Mouse (Mus musculus) MEL (cell line): Measurements from ENCODE around the gene Slc30a3.

Experiments used
- CTCF ChIP-seq, 3 experiments: IDR thresholded peaks in 2 of 3; conservative IDR thresholded peaks in 1 of 3; 2 replicates each; pipeline ENCODE4 v1.5.1; 2011 to 2012; ENCODE audit warnings: low read length in 3 of 3, low read depth in 2 of 3, mild to moderate bottlenecking in 2 of 3, improper control_type of control experiment in 1 of 3, inconsistent platforms in 1 of 3, mixed read lengths in 1 of 3, moderate library complexity in 1 of 3; ENCODE audit not compliant: control insufficient read depth in 1 of 3, insufficient read depth in 1 of 3, poor library complexity in 1 of 3, severe bottlenecking in 1 of 3
- EP300 ChIP-seq, 2 experiments: IDR thresholded peaks; 2 replicates each; pipeline ENCODE4 v1.6.1; 2011; ENCODE audit warnings: improper control_type of control experiment in 2 of 2, low read length in 2 of 2, low read depth in 1 of 2, mild to moderate bottlenecking in 1 of 2
- GABPA ChIP-seq: IDR thresholded peaks from 2 replicates; pipeline ENCODE4 v1.6.1; 2012; ENCODE audit warnings: low read depth, mild to moderate bottlenecking, inconsistent platforms, low read length, improper control_type of control experiment, moderate library complexity
- SIN3A ChIP-seq: IDR thresholded peaks from 2 replicates; pipeline ENCODE4 v1.6.1; 2012; ENCODE audit warnings: low read length, improper control_type of control experiment, inconsistent platforms

- TF ChIP-seq GABPA: no peak
- no peak for TF ChIP-seq CTCF (IDR thresholded peaks at IDR 0.05 in 2 of 3, conservative IDR thresholded peaks at IDR 0.05 in 1 of 3; ENCODE audit: control insufficient read depth in 1 of 3, insufficient read depth in 1 of 3, low read depth in 2 of 3, low read length in 3 of 3, poor library complexity in 1 of 3, severe bottlenecking in 1 of 3)
- 0 out of 4 replicates have a peak, but pooled peaks of 1 of the 2 experiments have one; percentile 17 for TF ChIP-seq EP300 (IDR thresholded peaks at IDR 0.05; ENCODE audit: low read depth in 1 of 2, low read length in 2 of 2)
- TF ChIP-seq SIN3A: peak; percentile 89
Measured at GRCm38 (mm10) chr5:31047848-31048762, 59.9 kb downstream of the Slc30a3 start, which contains the start of gene Atraid.
